Mouse (Mus musculus) hindbrain, embryonic 12.5 days (tissue): ENCODE data around the gene Gm3424. TPM values are rescaled to one million over a fixed set of nuclear protein-coding genes. Genes with fewer than 3 reads are reported as not detected.
A peak's percentile ranks its signal among the peaks of the same experiment; 100 is the strongest.
"Not testable (repeated sequence)": the region's sequence is repeated elsewhere in the genome, so short reads cannot be mapped to it uniquely, and the experiment has no call there.

Experiments used
- ATAC-seq: fragments of 200-750 bp; cut with Nextera tagmentation; 2 replicates; pipeline ENCODE4 v1.8.0; 2017; ENCODE audit warnings: moderate TSS enrichment; ENCODE audit not compliant: low FRiP score
- H3K27ac ChIP-seq: fragments of 300-500 bp; sonication (generic); 2 replicates; pipeline ENCODE4 v1.5.1; 2016; ENCODE audit warnings: mild to moderate bottlenecking
- H3K27me3 ChIP-seq: fragments of 300-500 bp; sonication (generic); 2 replicates; pipeline ENCODE4 v1.6.1; 2016; ENCODE audit warnings: mild to moderate bottlenecking
- H3K36me3 ChIP-seq: fragments of 300-500 bp; sonication (generic); 2 replicates; pipeline ENCODE4 v1.6.1; 2016; ENCODE audit warnings: mild to moderate bottlenecking
- H3K4me1 ChIP-seq: fragments of 300-500 bp; sonication (generic); 2 replicates; pipeline ENCODE4 v1.6.1; 2016
- H3K4me2 ChIP-seq: fragments of 300-500 bp; sonication (generic); replicated peaks from 2 replicates; pipeline ENCODE4 v1.6.1; 2016; ENCODE audit warnings: mild to moderate bottlenecking
- H3K4me3 ChIP-seq: fragments of 300-500 bp; sonication (generic); 2 replicates; pipeline ENCODE4 v1.5.1; 2016; ENCODE audit warnings: mild to moderate bottlenecking
- H3K9ac ChIP-seq: fragments of 300-500 bp; sonication (generic); 2 replicates; pipeline ENCODE4 v1.6.1; 2016; ENCODE audit warnings: mild to moderate bottlenecking, moderate library complexity
- H3K9me3 ChIP-seq: fragments of 300-500 bp; sonication (generic); replicated peaks from 2 replicates; pipeline ENCODE4 v1.6.1; 2016; ENCODE audit warnings: mild to moderate bottlenecking
- WGBS: fragments of 180-500 bp; shearing (Covaris S2); methylation state at CpG from one replicate; pipeline ENCODE4 v1.1.7; 2016; 5-methylcytosine and 5-hydroxymethylcytosine counted together
- polyA plus RNA-seq: library from polyadenylated mRNA; unstranded; fragments of >200 nt; fragmentation: Nextera tagmentation; extraction: Ambion mirVana; gene quantifications from 2 replicates; pipeline ENCODE4 v1.2.1, GENCODE M21; 2016

The Gm3424 gene
- not detected in 2 replicates for polyA plus RNA-seq

- not testable (repeated sequence) for ATAC-seq, H3K36me3 ChIP-seq, H3K4me3 ChIP-seq, H3K4me1 ChIP-seq, H3K27ac ChIP-seq, H3K4me2 ChIP-seq, H3K27me3 ChIP-seq, H3K9ac ChIP-seq, H3K9me3 ChIP-seq
- no CpG with 5 or more reads among the region's 3 CpGs for WGBS
Measured at GRCm38 (mm10) chr14:5830229-5830628, at the start of gene Gm3424. TSS of gene Gm3424 (minus strand) at chr14:5830329.

GRCm38 (mm10) chr14:5879791-5880190 is 49.7 kb upstream of the Gm3424 start:
- WGBS: 4% methylated on average over 19 of the region's 28 CpGs

GRCm38 (mm10) chr14:5879136-5879535 is 49.0 kb upstream of the Gm3424 start:
- not testable (repeated sequence) for H3K4me1 ChIP-seq, H3K4me3 ChIP-seq, H3K27ac ChIP-seq, ATAC-seq, H3K36me3 ChIP-seq, H3K9me3 ChIP-seq, H3K9ac ChIP-seq, H3K27me3 ChIP-seq
- WGBS: 9% methylated on average over 6 of the region's 11 CpGs
- H3K4me2 ChIP-seq: peak overlapping the region; percentile 24; the same call in 1 of the 2 replicates

More at GRCm38 (mm10) chr14:5879791-5880190, 49.7 kb upstream of the Gm3424 start:
- H3K4me1 ChIP-seq, H3K9me3 ChIP-seq, ATAC-seq, H3K27ac ChIP-seq, H3K36me3 ChIP-seq, H3K27me3 ChIP-seq: not testable (repeated sequence)
- Histone ChIP-seq H3K9ac (peak overlapping the region; percentile 50; the same call in 1 of the 2 replicates), H3K4me3 (peak overlapping the region; percentile 44), H3K4me2 (peak overlapping the region; percentile 79)

GRCm38 (mm10) chr14:5855911-5856310 is 25.8 kb upstream of the Gm3424 start:
- not testable (repeated sequence) for H3K9ac ChIP-seq, H3K4me2 ChIP-seq, H3K4me1 ChIP-seq, H3K9me3 ChIP-seq, ATAC-seq, H3K27ac ChIP-seq, H3K36me3 ChIP-seq, H3K4me3 ChIP-seq, H3K27me3 ChIP-seq
- 81% methylated on average over 3 of the region's 3 CpGs for WGBS

- not testable (repeated sequence) for H3K4me2 ChIP-seq, H3K27ac ChIP-seq, H3K27me3 ChIP-seq, H3K9ac ChIP-seq, H3K4me3 ChIP-seq, H3K9me3 ChIP-seq, H3K36me3 ChIP-seq, H3K4me1 ChIP-seq
- ATAC-seq: peak; percentile 77; the same call in 1 of the 2 replicates
- WGBS: no CpG with 5 or more reads among the region's 47 CpGs
Measured at GRCm38 (mm10) chr14:5812699-5813356, 17.3 kb downstream of the Gm3424 start.

- not testable (repeated sequence) for ATAC-seq, H3K9me3 ChIP-seq, H3K4me3 ChIP-seq, H3K9ac ChIP-seq, H3K36me3 ChIP-seq, H3K4me2 ChIP-seq, H3K4me1 ChIP-seq, H3K27me3 ChIP-seq, H3K27ac ChIP-seq
- whole genome bisulfite sequencing: no CpG with 5 or more reads among the region's 3 CpGs
Measured at GRCm38 (mm10) chr14:5807882-5808281, 22.2 kb downstream of the Gm3424 start, which contains the start of gene Gm3383. TSS of gene Gm3383 (minus strand) at chr14:5807982.

Other genes with a start within 250 kb of the Gm3424 start
- gene Gm8265, start 197.3 kb downstream of the Gm3424 start, polyA plus RNA-seq: not detected in 2 replicates
- not detected in 2 replicates for gene Gm9603, start 142.9 kb downstream of the Gm3424 start, polyA plus RNA-seq
- gene Gm3373, start 88.8 kb downstream of the Gm3424 start, polyA plus RNA-seq: 0.17 and 0.75 TPM in 2 replicates
- gene Gm3383, start 22.3 kb downstream of the Gm3424 start, polyA plus RNA-seq: 2.0 and 2.1 TPM in 2 replicates
- gene Gm8237, start 50.1 kb upstream of the Gm3424 start, polyA plus RNA-seq: 0.37 and 0.42 TPM in 2 replicates
- 1.5 and 1.7 TPM in 2 replicates for gene Gm3248, start 131.4 kb upstream of the Gm3424 start, polyA plus RNA-seq
- not detected in 2 replicates for gene Gm3453, start 148.8 kb upstream of the Gm3424 start, polyA plus RNA-seq
- not detected in 2 replicates for gene Gm6337, start 227.9 kb upstream of the Gm3424 start, polyA plus RNA-seq